Mouse (Mus musculus) left cerebral cortex, postnatal 14 days (tissue): ENCODE data around the gene Dhx29. TPM values are rescaled to one million over a fixed set of nuclear protein-coding genes. Genes with fewer than 3 reads are reported as not detected.
A peak's percentile ranks its signal among the peaks of the same experiment; 100 is the strongest.

Source experiments
- DNase-seq, 2 experiments: peaks; one replicate each; pipeline ENCODE4 v3.0.0; 2021 to 2022; ENCODE audit warnings: low spot score in 2 of 2, mixed read lengths in 1 of 2
- intact Hi-C: fragments of 180-260 bp; cut with DNase I; formaldehyde crosslinking; loops from one replicate; pipeline ENCODE4 v1.15.1; 2025
- long read RNA-seq, 2 experiments: library from polyadenylated mRNA; stranded (forward); transcript quantifications; one replicate each; pipeline ENCODE4 v2.0.0; 2021
- total RNA-seq, 2 experiments: library from RNA; stranded (reverse); gene quantifications; 2 replicates each; pipeline ENCODE4 v1.2.3; 2021

Dhx29 gene
- 10 to 100 TPM; 21.8 to 21.9 TPM for total RNA-seq
- long read RNA-seq, experiment 1, full-length matches to known transcripts = 12 of 20 reads
- long read RNA-seq, experiment 1, partial matches to known transcripts = 4 of 20 reads
- long read RNA-seq, experiment 1, other reads (novel, unspliced or antisense) = 4 of 20 reads
- long read RNA-seq, experiment 2, full-length matches to known transcripts = 14 of 20 reads
- long read RNA-seq, experiment 2, partial matches to known transcripts = 3 of 20 reads
- long read RNA-seq, experiment 2, other reads (novel, unspliced or antisense) = 3 of 20 reads

DNA sequence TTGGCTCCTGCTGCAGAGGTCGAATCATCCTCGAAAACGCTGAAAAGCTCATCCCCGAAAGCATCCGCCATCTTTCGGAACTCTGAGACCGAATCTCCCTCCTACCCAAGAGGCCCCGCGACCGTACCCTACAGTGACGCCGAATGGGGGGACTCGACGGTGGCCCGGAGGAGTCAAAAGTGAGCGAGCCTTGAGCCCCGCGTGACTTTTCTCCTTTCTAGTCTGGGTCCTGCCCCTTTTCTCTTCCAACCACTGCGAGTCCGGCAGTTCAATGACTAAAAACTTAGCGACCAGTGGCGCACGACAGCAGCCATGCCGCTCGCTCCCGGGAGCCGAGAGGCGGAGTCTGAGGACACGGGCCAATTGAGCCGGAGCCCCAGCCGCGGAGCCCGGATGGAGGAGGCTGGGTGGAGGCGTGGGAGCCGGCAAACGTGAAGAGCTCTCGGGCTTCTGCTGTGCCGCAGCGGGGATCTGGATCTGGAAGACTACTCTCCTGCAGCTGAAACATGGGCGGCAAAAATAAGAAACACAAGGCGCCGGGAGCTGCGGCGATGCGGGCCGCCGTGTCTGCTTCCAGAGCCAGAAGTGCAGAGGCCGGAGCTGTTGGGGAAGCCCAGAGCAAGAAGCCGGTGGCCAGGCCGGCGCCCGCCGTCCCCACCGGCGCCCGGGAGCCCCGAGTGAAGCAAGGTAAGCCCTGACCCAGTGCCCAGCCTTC, at the start of gene Dhx29, which contains the start of gene Mtrex:
Gene Dhx29, plus strand, starts transcription at position 168 of the 715 bp plus-strand sequence.
Gene Mtrex, minus strand, starts transcription at position 112 of the 715 bp plus-strand sequence.
- peak; percentile 99 for DNase-seq
- intact Hi-C loops = loop anchor here (10.0 kb wide), 1 partner anchor 107 kb away; the partner anchor contains the start of gene Cdc20b

GRCm38 (mm10) chr13:112887234-112887633, 40.0 kb upstream of the Dhx29 start:
- no peak for DNase-seq
- intact Hi-C loops = no loop called here

DNA sequence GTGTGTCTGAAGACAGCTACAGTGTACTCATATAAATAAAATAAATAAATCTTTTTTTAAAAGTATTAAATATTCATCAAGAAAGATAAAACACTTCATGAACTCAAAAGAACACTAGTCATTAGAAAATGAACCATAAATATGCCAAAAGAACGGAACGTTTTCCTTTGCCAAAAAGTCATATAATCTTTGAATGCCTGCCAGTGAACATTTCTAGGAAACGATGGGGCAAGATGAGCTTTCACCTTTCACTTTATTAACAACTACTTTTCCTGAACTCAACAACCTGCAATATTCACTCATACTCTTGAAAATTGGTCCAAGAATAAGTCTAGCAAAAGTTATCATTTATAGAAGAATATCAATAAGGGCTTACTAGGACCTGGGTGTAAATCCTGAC, 25.1 kb upstream of the Dhx29 start:
- DNase-seq = no peak
- intact Hi-C loops = no loop called here

DNA sequence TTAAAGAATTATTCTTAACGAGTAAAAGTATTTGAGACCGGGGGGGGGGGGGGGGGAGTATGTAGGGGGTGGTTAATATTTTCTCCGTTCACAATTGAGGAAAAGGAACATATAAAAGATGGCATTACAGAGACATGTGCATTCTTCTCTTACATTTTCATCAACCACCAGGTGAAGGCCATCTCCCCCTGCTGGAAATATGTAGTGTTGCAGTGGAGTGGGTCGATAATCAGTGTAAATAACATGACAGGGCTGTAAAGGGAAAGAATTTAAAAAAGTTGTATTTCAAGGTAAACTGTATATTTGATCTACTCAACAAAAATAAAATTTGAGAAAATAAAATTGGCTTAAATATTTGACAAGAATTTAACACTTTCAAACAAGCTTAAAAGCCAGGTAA, 17.6 kb upstream of the Dhx29 start:
- intact Hi-C loops = loop anchor here (5.0 kb wide), 1 partner anchor 237 kb away; no protein-coding TSS in a partner anchor
- peak; percentile 13 to 47 for DNase-seq

DNA sequence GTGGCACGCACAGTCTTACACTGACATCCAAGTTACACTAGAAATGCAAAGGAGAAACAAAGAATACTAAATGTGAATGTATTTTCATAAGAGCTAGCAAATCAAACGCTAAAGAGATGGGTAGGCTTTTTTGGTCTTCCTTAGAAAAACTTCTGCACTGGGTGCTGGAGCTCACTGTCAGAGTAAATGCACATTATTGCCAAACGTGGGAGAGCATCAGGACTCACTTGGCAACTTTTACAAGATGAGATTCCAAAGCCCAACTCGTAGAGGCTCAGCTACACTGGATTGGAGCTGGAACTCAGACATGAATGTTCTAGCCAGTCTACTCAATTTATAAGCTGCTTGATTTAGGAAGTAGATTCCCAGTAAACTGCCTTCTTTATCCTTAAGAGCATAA, 16.8 kb upstream of the Dhx29 start:
- DNase-seq = no peak

GRCm38 (mm10) chr13:112919141-112919865, 8.0 kb upstream of the Dhx29 start:
- DNase-seq = no peak
- intact Hi-C loops = no loop called here

More for the DNA sequence above, 16.8 kb upstream of the Dhx29 start:
- intact Hi-C loops = no loop called here

DNA sequence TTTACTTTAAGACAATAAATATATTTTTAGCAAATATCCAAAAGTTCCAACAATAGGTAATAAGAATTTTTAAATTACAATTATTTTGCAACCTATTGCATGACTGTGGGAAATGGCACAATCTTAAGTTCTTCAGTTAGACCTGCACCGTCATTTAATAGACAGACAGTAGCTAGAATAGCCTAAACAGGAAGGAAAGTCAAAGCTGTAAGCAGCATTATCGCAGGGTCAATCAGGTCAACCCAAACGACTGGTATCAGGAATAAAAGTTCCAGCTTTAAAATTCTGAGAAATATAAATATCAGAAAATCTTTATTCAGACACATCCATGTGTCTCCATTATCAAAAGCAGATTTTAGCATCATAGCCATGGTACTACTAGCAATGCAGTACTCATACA, 6.3 kb upstream of the Dhx29 start:
- no peak for DNase-seq
- intact Hi-C loops = loop anchor here (10.0 kb wide), 1 partner anchor 114 kb away; the partner anchor contains the start of gene Cdc20b

GRCm38 (mm10) chr13:112925266-112925665, 2.0 kb upstream of the Dhx29 start:
- intact Hi-C loops = loop anchor here (10.0 kb wide), 1 partner anchor 110 kb away; the partner anchor contains the start of gene Cdc20b

DNA sequence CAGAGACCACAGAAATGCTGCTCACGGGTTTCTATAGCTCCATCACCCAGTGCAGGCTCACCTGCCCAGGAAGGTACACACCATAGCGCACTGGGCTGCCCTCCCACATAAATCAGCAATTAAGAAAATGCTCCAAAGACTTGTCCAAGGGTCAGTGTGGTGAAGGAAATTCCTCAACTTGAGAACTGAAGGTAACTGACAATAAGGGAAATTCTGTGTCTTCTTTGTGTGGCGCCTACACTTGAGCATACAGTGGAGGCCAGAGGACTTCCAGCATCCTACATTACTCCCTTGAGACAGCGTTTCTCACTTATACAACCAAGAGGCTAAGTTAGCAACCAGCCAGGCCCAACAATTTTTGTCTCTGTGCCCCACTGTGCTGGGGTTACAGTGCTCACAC, 1.3 kb upstream of the Dhx29 start:
- intact Hi-C loops = loop anchor here (10.0 kb wide), 1 partner anchor 109 kb away; the partner anchor contains the start of gene Cdc20b
- no peak for DNase-seq

More at GRCm38 (mm10) chr13:112925266-112925665, 2.0 kb upstream of the Dhx29 start:
- DNase-seq = no peak

GRCm38 (mm10) chr13:112926796-112927195, 458 bp upstream of the Dhx29 start:
- intact Hi-C loops = loop anchor here (10.0 kb wide), 1 partner anchor 108 kb away; the partner anchor contains the start of gene Cdc20b
- no peak for DNase-seq

GRCm38 (mm10) chr13:112928038-112928668, 899 bp downstream of the Dhx29 start:
- no peak for DNase-seq
- intact Hi-C loops = loop anchor here (10.0 kb wide), 1 partner anchor 107 kb away; the partner anchor contains the start of gene Cdc20b

DNA sequence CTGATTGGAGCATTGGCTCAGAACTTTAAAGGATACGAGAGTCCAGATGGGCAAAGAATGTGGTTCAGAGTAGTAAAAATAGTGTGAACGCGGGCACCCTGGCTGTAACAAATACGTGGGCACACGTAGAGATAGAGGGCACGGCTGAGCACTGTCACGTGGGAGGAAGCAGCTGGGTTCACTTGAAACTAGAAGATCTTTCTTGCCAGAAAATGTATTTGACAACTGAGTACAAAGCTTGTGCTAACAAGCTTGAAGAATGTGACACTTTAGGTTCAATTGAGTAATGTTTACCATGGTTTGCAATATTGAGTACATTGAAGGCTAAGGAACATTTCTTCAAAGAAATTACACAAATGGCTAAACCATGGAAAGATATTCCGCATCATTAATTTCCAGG, 10.9 kb downstream of the Dhx29 start:
- intact Hi-C loops = no loop called here
- no peak for DNase-seq

DNA sequence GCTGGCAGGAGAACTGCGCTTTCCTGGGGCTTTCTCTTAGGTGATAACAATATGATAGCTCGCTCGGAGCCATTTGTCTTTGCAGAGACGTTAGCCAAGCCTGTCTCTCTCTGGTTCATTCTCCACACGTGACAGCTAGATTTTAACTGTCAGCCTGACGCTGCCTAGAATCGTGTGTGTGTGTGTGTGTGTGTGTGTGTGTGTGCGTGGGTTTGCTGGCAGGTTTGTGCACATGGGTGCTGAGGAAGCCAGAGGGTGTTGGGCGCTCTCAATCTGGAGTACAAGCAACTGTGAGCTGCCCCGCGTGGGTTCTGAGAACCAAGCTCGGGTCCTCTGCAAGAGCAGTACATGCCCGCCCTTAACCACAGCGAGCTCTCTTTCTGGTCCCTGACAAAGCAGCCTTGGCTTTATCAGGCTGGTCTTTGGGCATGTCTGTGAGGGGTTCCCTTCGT, 14.7 kb downstream of the Dhx29 start:
- intact Hi-C loops = no loop called here
- peak; percentile 26 to 56 for DNase-seq

DNA sequence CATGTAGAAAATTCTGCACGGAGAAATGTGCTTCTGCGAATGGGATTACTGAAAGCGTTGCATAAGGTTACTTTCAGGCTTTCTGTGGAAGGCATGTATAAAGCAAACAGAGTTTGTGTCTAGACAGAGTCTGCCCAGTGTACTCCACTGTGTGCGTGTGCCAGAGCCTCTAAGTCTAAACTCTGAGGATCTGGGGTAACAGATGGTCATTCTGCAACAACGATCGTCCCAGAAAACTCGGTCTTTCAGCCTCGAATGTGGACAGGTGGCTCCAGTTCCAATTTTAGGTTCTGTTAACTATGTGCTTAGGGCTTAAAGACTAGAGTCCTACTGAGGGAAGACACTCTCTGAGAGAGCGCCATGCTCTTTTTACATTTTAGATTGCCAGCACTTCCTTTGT, 18.1 kb downstream of the Dhx29 start:
- intact Hi-C loops = no loop called here
- DNase-seq = peak; percentile 19 to 38

GRCm38 (mm10) chr13:112945900-112946299, 18.6 kb downstream of the Dhx29 start:
- intact Hi-C loops = no loop called here
- no peak for DNase-seq

- DNase-seq = peak in 1 of 2 experiments; percentile 16
- intact Hi-C loops = no loop called here
These were observed 26.8 kb downstream of the Dhx29 start for GRCm38 (mm10) chr13:112954067-112954466.

DNA sequence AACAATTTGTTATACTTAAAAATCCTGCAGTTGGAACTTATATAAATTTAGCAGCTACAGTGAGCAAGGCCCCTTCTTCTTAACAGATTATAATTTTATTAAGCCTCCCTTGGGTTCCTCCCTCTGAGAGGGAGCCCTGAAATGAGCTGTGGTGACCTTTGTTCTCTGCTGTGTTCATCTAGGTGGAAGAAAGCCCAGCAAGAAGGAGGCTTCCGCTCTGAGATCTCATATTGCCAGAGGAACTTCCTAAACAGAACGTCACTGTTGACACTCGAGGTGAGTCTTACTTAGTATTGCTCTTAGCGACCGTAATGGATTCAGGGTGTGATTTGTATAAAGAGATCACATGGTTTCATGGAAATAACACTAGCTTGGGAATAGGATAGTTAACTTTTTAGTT, 35.8 kb downstream of the Dhx29 start:
- DNase-seq = no peak
- intact Hi-C loops = no loop called here

DNA sequence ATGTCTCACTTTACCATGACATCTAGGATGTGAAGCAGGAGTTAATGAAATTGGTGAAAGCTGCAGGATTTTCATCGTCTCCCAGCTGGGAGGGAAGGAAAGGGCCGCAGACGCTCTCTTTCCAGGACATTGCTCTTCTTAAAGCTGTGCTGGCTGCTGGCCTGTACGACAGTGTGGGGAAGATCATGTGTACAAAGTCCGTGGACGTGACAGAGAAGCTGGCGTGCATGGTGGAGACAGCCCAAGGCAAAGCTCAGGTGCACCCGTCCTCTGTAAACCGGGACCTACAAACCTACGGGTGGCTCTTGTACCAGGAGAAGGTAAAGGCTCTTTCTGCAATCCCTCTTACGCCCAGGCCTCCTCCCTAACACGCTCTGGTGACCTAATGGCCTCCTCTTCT, 37.2 kb downstream of the Dhx29 start:
- intact Hi-C loops = no loop called here
- no peak for DNase-seq

- intact Hi-C loops = no loop called here
- DNase-seq = no peak
These were observed 40.0 kb downstream of the Dhx29 start for GRCm38 (mm10) chr13:112967267-112967666.
